Mouse (Mus musculus): ENCODE measurements around the gene Slc22a12.

The Slc22a12 gene

GRCm38 (mm10) chr19:6542367-6543034 is at the start of gene Slc22a12:
Gene Slc22a12, minus strand, starts transcription at chr19:6543032.
- peak; percentile 28 to 29 for DNase-seq

- peak; percentile 92 to 96 for DNase-seq
Observed at GRCm38 (mm10) chr19:6572001-6572400, 29.2 kb upstream of the Slc22a12 start.

GRCm38 (mm10) chr19:6571476-6571875 is 28.6 kb upstream of the Slc22a12 start:
- peak; percentile 47 to 66 for DNase-seq

GRCm38 (mm10) chr19:6569561-6569960 is 26.7 kb upstream of the Slc22a12 start:
- no peak for DNase-seq

- DNase-seq = peak; percentile 55
Observed at GRCm38 (mm10) chr19:6569021-6569420, 26.2 kb upstream of the Slc22a12 start.

- peak in 1 of 2 experiments; percentile 46 for DNase-seq
Observed at GRCm38 (mm10) chr19:6566450-6566849, 23.6 kb upstream of the Slc22a12 start.

- peak; percentile 55 to 68 for DNase-seq
Observed at GRCm38 (mm10) chr19:6565136-6565535, 22.3 kb upstream of the Slc22a12 start.

- DNase-seq = no peak
Observed at GRCm38 (mm10) chr19:6560246-6560815, 17.5 kb upstream of the Slc22a12 start.

- no peak for DNase-seq
Observed at GRCm38 (mm10) chr19:6559576-6559975, 16.7 kb upstream of the Slc22a12 start.

GRCm38 (mm10) chr19:6553819-6554582 is 11.2 kb upstream of the Slc22a12 start:
- peak in 1 of 2 experiments; percentile 17 for DNase-seq

GRCm38 (mm10) chr19:6553174-6553573 is 10.3 kb upstream of the Slc22a12 start:
- peak in 1 of 2 experiments; percentile 5 for DNase-seq

GRCm38 (mm10) chr19:6552302-6553028 is 9.6 kb upstream of the Slc22a12 start:
- peak; percentile 74 to 84 for DNase-seq

- DNase-seq = peak in 1 of 2 experiments; percentile 6
Observed at GRCm38 (mm10) chr19:6551215-6551614, 8.4 kb upstream of the Slc22a12 start.

- DNase-seq = peak; percentile 90 to 94
Observed at GRCm38 (mm10) chr19:6549566-6549965, 6.7 kb upstream of the Slc22a12 start.

- DNase-seq = peak; percentile 68 to 79
Observed at GRCm38 (mm10) chr19:6548431-6549410, 5.9 kb upstream of the Slc22a12 start.

- peak; percentile 26 to 31 for DNase-seq
Observed at GRCm38 (mm10) chr19:6547801-6548200, 5.0 kb upstream of the Slc22a12 start.

GRCm38 (mm10) chr19:6546096-6546495 is 3.3 kb upstream of the Slc22a12 start:
- DNase-seq = peak; percentile 92 to 95

- DNase-seq = peak in 1 of 2 experiments; percentile 36
Observed at GRCm38 (mm10) chr19:6545481-6545880, 2.6 kb upstream of the Slc22a12 start.

- DNase-seq = peak; percentile 13 to 15
Observed at GRCm38 (mm10) chr19:6544712-6545111, 1.9 kb upstream of the Slc22a12 start.

GRCm38 (mm10) chr19:6543518-6543917 is 686 bp upstream of the Slc22a12 start:
- peak; percentile 31 to 33 for DNase-seq

GRCm38 (mm10) chr19:6543035-6543383 is 177 bp upstream of the Slc22a12 start:
- peak; percentile 28 to 31 for DNase-seq

- DNase-seq = peak in 1 of 2 experiments; percentile 25
Observed at GRCm38 (mm10) chr19:6541521-6541920, 1.3 kb downstream of the Slc22a12 start.

Measured in cerebellum, postnatal 25 days (tissue).